Mouse (Mus musculus): Measurements from ENCODE around the gene Oxct1.

DNA sequence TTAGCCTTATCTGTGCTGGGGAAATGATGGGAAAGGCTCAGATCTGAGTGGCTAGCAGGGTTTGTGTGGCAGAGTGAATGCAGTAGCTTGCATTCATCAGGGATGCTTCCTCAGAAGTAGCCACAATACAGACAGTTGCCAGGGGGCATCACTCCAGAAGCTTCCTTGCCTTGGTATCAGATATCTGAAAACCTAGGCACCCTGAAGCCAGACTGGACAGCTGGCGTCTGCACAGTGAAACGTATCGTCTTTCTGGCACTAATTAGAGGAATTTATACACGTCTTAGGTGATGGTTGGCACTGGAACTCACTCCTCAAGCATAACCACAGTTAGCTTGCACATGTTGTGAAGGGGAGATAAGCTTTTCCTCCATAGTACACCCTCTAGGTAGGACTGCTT lies 128.5 kb downstream of the Oxct1 start:
- TF ChIP-seq EP300 (IDR thresholded peaks at IDR 0.05) (no peak), CTCF (IDR thresholded peaks at IDR 0.05) (no peak)
